Mouse (Mus musculus): ENCODE measurements around the gene Syn2. TPM values are rescaled to one million over a fixed set of nuclear protein-coding genes. Genes with fewer than 3 reads are reported as not detected.
A peak's percentile ranks its signal among the peaks of the same experiment; 100 is the strongest.

The Syn2 gene
- polyA plus RNA-seq, 1 experiment from 2014 or later: 3.3 TPM

DNA sequence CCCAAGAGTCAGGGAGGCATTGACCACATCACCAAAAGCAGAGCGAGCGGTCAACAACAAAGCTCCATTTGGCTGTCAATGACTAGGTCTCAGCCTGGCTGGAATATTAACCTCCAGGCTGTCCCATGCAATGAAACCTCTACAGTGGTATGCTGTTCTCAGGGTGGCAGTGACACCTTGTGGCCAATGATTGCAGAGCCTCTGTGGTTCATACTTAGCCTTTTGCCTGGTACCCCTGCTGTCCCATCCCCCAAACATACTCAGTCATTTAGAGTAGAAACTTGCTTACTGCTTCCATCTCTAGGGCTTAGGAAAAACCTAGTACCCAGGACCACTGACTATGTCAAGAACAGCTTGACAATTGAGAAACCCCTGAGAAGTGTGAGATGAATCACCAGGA is 133.2 kb downstream of the Syn2 start:
- ATAC-seq: peak; percentile 83
- no peak overlapping the region for H3K4me3 ChIP-seq (replicated peaks)
- no peak overlapping the region for H3K4me2 ChIP-seq (replicated peaks)
- no peaks in the 10 kb centered on the region for H3K9me3 ChIP-seq
- H3K4me1 ChIP-seq (replicated peaks): peaks cover 10% of the 10 kb centered on the region; the same call in 1 of the 2 replicates
- H3K9ac ChIP-seq: no peak overlapping the region
- H3K27ac ChIP-seq: no peak overlapping the region
- no peaks in the 10 kb centered on the region for H3K36me3 ChIP-seq
- 44% methylated on average over 2 of the region's 2 CpGs for WGBS
- H3K27me3 ChIP-seq (replicated peaks): no peaks in the 10 kb centered on the region

GRCm38 (mm10) chr6:115268551-115269385 is 134.1 kb downstream of the Syn2 start:
- Histone ChIP-seq H3K27ac (no peak overlapping the region), H3K4me1 (replicated peaks) (peaks cover 10% of the 10 kb centered on the region; the same call in 1 of the 2 replicates), H3K4me2 (replicated peaks) (no peak overlapping the region), H3K4me3 (replicated peaks) (no peak overlapping the region), H3K36me3 (no peaks in the 10 kb centered on the region), H3K9me3 (no peaks in the 10 kb centered on the region), H3K27me3 (replicated peaks) (no peaks in the 10 kb centered on the region), H3K9ac (no peak overlapping the region)
- WGBS: 84% methylated on average over 10 of the region's 10 CpGs
- no peak for ATAC-seq

DNA sequence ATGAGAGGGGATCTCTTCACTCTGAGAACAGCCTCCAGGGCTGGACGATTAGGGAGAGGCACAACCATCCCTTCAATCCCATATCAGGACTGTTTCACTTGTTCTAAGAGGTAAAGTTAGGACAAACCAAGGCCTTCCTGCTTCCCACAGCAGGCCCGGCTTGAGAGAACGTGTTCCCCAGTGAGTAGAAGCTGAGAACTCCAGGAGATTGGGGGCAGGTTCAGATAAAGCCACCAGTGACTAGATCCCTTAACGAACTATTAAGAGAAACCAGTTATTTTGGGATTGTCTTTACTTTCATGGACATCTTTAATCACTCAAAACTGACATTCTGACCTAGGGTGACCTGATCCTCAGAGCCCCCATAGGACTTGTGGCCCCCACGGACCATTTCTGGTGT is 134.9 kb downstream of the Syn2 start:
- no peak overlapping the region for H3K4me3 ChIP-seq (replicated peaks)
- no peak overlapping the region for H3K27ac ChIP-seq
- no peaks in the 10 kb centered on the region for H3K27me3 ChIP-seq (replicated peaks)
- H3K9me3 ChIP-seq: no peaks in the 10 kb centered on the region
- no peak overlapping the region for H3K4me2 ChIP-seq (replicated peaks)
- no peak for ATAC-seq
- H3K9ac ChIP-seq: no peak overlapping the region
- 76% methylated on average over 5 of the region's 5 CpGs for WGBS
- peaks cover 10% of the 10 kb centered on the region; the same call in 1 of the 2 replicates for H3K4me1 ChIP-seq (replicated peaks)
- H3K36me3 ChIP-seq: no peaks in the 10 kb centered on the region

DNA sequence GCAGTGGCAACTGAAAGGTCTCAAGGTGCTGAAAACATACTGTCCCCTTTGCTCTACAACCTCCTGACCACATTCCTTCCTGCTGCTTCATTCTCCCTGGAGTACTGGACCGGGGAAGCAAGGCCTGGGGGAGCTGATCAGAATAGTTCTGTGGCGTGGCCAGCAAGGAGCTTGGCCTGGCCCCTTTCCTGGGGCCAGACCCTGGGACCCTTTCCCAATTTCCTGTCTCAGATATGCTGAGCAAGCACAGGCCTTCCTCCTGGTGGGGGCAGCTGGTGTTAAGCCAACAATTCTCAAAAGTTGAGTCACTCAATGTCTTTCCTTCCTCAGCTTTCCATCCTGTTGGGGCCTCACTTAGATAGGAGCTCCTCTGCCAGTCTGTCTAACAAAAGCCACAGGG is 135.4 kb downstream of the Syn2 start:
- Histone ChIP-seq H3K4me2 (replicated peaks) (no peak overlapping the region), H3K36me3 (no peaks in the 10 kb centered on the region), H3K27ac (no peak overlapping the region), H3K4me3 (replicated peaks) (no peak overlapping the region), H3K4me1 (replicated peaks) (peaks cover 10% of the 10 kb centered on the region; the same call in 1 of the 2 replicates), H3K27me3 (replicated peaks) (no peaks in the 10 kb centered on the region), H3K9ac (no peak overlapping the region), H3K9me3 (no peaks in the 10 kb centered on the region)
- 62% methylated on average over 2 of the region's 2 CpGs for WGBS
- ATAC-seq: no peak

DNA sequence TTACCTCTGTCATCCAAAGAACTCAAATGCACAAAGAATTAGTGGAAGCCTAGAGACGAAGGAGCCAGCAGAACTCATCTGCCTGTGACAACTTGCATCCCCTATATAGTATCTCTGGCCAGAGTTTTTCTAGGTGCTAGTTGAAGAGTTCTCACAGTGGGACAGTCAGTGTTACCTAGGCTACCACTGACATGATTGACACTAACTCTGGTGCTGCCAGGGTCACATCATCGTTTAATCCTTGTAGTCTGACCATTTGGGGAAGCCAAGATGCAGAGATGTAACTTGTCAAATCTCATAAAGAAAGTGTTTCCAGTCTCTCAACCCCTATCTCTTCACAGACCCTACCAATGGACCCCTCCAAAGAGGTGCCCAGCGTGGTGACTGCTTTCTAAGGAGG is 136.6 kb downstream of the Syn2 start:
- H3K27me3 ChIP-seq (replicated peaks): no peaks in the 10 kb centered on the region
- H3K27ac ChIP-seq: no peak overlapping the region
- no peaks in the 10 kb centered on the region for H3K36me3 ChIP-seq
- H3K9me3 ChIP-seq: no peaks in the 10 kb centered on the region
- H3K4me1 ChIP-seq (replicated peaks): peaks cover 10% of the 10 kb centered on the region; the same call in 1 of the 2 replicates
- no peak for ATAC-seq
- WGBS: 78% methylated on average over 3 of the region's 3 CpGs
- H3K4me2 ChIP-seq (replicated peaks): no peak overlapping the region
- no peak overlapping the region for H3K9ac ChIP-seq
- no peak overlapping the region for H3K4me3 ChIP-seq (replicated peaks)

- 14% methylated on average over 4 of the region's 4 CpGs for WGBS
- no peaks in the 10 kb centered on the region for H3K36me3 ChIP-seq
- no peak overlapping the region for H3K27ac ChIP-seq
- peaks cover 10% of the 10 kb centered on the region; the same call in 1 of the 2 replicates for H3K4me1 ChIP-seq (replicated peaks)
- H3K4me3 ChIP-seq (replicated peaks): no peak overlapping the region
- no peak overlapping the region for H3K9ac ChIP-seq
- H3K4me2 ChIP-seq (replicated peaks): no peak overlapping the region
- H3K27me3 ChIP-seq (replicated peaks): no peaks in the 10 kb centered on the region
- no peak for ATAC-seq
- no peaks in the 10 kb centered on the region for H3K9me3 ChIP-seq
Observed at GRCm38 (mm10) chr6:115271866-115272271, 137.2 kb downstream of the Syn2 start.

DNA sequence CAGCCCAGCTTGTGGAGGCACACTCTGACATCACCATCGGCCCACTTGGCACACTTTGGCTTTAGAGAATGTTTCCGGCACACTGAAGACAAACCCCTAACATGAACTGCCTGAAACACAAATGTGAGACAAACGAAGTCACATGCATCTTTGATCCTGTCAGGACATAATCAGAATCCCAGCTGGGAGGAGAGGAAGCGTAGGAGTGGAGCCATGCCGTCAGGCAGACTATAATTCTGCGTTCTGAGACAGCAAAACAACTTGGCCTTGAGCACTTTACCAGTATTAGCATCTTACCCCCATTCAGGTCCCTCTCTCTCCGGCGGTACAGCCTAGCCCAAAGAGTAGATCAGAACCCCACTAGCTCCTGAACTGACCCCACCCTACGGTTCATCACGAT is 138.6 kb downstream of the Syn2 start:
- H3K36me3 ChIP-seq: no peaks in the 10 kb centered on the region
- no peak overlapping the region for H3K4me3 ChIP-seq (replicated peaks)
- no peak overlapping the region for H3K9ac ChIP-seq
- no peak overlapping the region for H3K27ac ChIP-seq
- no peak for ATAC-seq
- peaks cover 10% of the 10 kb centered on the region; the same call in 1 of the 2 replicates for H3K4me1 ChIP-seq (replicated peaks)
- H3K4me2 ChIP-seq (replicated peaks): no peak overlapping the region
- H3K27me3 ChIP-seq (replicated peaks): no peaks in the 10 kb centered on the region
- 87% methylated on average over 10 of the region's 10 CpGs for WGBS
- H3K9me3 ChIP-seq: no peaks in the 10 kb centered on the region

DNA sequence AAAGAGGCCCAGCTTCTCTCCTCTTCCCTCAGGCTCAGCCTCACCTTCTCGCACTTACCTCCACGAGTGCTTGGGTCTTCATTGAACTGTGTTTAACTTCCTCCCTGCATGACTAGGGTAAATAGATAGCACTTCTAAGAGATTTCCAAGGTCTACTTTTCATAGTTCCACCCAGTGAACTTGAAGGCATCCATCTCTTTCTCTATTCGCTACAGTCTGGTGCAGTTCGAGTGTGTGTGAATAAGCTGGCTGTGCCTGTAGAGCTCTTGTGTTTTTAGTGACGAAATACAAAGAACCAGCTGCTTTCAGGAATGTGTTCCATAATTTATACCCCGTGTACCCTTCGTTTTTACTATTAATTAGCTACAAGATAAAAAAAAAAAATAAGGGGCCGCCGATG is 140.0 kb downstream of the Syn2 start:
- Histone ChIP-seq H3K27me3 (replicated peaks) (no peaks in the 10 kb centered on the region), H3K4me3 (replicated peaks) (no peak overlapping the region), H3K27ac (no peak overlapping the region), H3K9ac (no peak overlapping the region), H3K4me2 (replicated peaks) (no peak overlapping the region), H3K36me3 (no peaks in the 10 kb centered on the region), H3K4me1 (replicated peaks) (peaks cover 10% of the 10 kb centered on the region; the same call in 1 of the 2 replicates), H3K9me3 (no peaks in the 10 kb centered on the region)
- ATAC-seq: no peak
- WGBS: 74% methylated on average over 9 of the region's 9 CpGs

DNA sequence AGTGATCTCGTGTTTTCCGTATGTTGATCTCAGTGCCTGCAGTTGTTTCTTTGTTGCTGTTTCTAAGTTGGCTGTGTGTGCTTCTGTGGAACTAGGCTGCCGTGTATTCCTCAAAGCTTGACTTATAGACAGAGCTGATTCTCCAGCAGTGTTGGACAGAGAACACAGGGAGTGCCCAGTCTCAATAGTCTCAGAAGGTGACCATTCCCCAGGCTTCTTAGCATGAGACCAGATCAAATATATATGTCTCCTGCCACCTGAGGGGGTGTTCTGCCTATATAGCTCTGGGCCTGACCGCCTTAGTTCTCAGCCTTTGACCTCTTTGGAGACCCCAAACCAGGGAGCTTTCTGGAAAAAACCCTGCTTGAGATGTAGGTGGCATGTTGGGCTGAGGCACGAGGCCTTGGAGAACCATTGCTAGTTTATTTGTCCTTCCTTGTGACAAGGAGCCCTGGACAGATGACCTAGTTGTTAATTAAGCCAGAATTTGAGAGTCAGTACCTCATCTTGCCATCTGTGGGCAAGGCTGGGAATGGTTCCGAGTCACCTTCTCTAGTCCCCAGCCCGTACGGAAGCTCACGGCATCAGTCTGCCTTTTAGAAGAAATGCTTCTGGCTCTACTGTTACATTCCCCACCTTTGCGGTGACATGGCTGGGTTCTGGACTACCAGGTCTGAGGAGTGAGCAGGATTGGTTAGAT is 140.6 kb downstream of the Syn2 start:
- Histone ChIP-seq H3K27me3 (replicated peaks) (no peaks in the 10 kb centered on the region), H3K4me2 (replicated peaks) (no peak overlapping the region), H3K9me3 (no peaks in the 10 kb centered on the region), H3K36me3 (no peaks in the 10 kb centered on the region), H3K4me1 (replicated peaks) (peaks cover 7% of the 10 kb centered on the region; the same call in 1 of the 2 replicates), H3K4me3 (replicated peaks) (no peak overlapping the region), H3K27ac (no peak overlapping the region), H3K9ac (no peak overlapping the region)
- WGBS: 87% methylated on average over 10 of the region's 10 CpGs
- ATAC-seq: no peak

GRCm38 (mm10) chr6:115278086-115278485 is 143.4 kb downstream of the Syn2 start:
- H3K4me3 ChIP-seq (replicated peaks): no peak overlapping the region
- no peaks in the 10 kb centered on the region for H3K4me1 ChIP-seq (replicated peaks)
- WGBS: 78% methylated on average over 8 of the region's 8 CpGs
- no peaks in the 10 kb centered on the region for H3K27me3 ChIP-seq (replicated peaks)
- H3K4me2 ChIP-seq (replicated peaks): no peak overlapping the region
- ATAC-seq: no peak
- H3K9me3 ChIP-seq: no peaks in the 10 kb centered on the region
- H3K9ac ChIP-seq: no peak overlapping the region
- no peak overlapping the region for H3K27ac ChIP-seq
- no peaks in the 10 kb centered on the region for H3K36me3 ChIP-seq

DNA sequence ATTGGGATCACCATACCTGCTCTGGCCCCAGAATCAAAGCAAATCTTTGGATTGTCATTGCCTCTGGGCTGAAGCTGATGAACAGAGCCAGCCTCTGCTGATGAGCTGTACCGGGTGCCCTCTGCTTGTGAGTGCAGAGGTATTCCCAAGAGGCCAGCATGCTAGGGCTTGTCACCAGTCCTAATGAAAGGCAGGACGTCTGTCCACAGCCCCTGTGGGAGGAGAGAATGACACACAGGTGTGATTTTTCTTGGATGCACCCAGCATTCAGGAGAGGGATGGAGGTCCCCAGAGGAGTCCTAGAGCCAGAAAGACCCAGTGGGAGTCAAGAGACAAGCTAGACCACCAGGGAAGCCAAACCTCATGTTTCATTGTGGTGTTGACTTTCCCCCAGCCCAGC is 144.9 kb downstream of the Syn2 start:
- H3K36me3 ChIP-seq: no peaks in the 10 kb centered on the region
- no peaks in the 10 kb centered on the region for H3K27me3 ChIP-seq (replicated peaks)
- no peak overlapping the region for H3K9ac ChIP-seq
- H3K4me2 ChIP-seq (replicated peaks): no peak overlapping the region
- H3K4me3 ChIP-seq (replicated peaks): no peak overlapping the region
- H3K9me3 ChIP-seq: no peaks in the 10 kb centered on the region
- no peaks in the 10 kb centered on the region for H3K4me1 ChIP-seq (replicated peaks)
- WGBS: 63% methylated on average over 2 of the region's 2 CpGs
- no peak for ATAC-seq
- H3K27ac ChIP-seq: no peak overlapping the region

DNA sequence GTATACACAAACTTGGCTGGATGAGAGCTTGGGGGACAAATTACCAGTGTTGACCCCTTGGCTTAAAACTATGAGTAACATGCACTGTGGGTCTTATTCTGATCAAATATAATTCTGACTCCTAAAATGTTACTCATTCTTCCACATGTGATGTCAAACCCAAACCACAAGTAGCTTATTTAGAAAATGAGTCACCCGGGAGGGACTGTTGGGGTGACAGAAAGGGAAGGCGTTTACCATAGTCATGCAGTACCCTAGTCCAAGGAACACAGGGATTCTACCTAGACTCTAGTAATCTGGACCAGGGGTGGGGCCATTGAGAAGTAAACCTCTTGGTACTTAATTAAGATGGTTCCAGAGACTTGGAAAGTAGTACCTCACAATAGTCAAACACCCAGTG is 149.5 kb downstream of the Syn2 start:
- H3K27ac ChIP-seq: no peak overlapping the region
- H3K36me3 ChIP-seq: no peaks in the 10 kb centered on the region
- no peak for ATAC-seq
- 85% methylated on average over 2 of the region's 2 CpGs for WGBS
- H3K4me3 ChIP-seq (replicated peaks): no peak overlapping the region
- H3K4me2 ChIP-seq (replicated peaks): no peak overlapping the region
- H3K9ac ChIP-seq: no peak overlapping the region
- H3K4me1 ChIP-seq (replicated peaks): no peaks in the 10 kb centered on the region
- H3K9me3 ChIP-seq: no peaks in the 10 kb centered on the region
- H3K27me3 ChIP-seq (replicated peaks): no peaks in the 10 kb centered on the region

Measured in intestine, embryonic 15.5 days (tissue).